Mouse (Mus musculus) CH12.LX (cell line): ENCODE data around the gene Fthl17f. TPM values are rescaled to one million over a fixed set of nuclear protein-coding genes. Genes with fewer than 3 reads are reported as not detected.

Experiments
- DNase-seq: peaks from one replicate; pipeline ENCODE4 v3.0.0-alpha.2; 2013; ENCODE audit errors: extremely low read depth
- H3K27ac ChIP-seq: 2 replicates; pipeline ENCODE4 v1.5.1; 2012; ENCODE audit warnings: low read depth, mild to moderate bottlenecking, control low read depth, moderate library complexity; ENCODE audit not compliant: insufficient read depth
- H3K27me3 ChIP-seq: replicated peaks from 2 replicates; pipeline ENCODE3; 2012; ENCODE audit warnings: inconsistent platforms
- H3K36me3 ChIP-seq, 2 experiments: replicated peaks in 1 of 2; 2 replicates each; pipeline versions ENCODE3 to v1.6.1; 2012; ENCODE audit warnings: inconsistent platforms in 1 of 2, low read length in 1 of 2, mild to moderate bottlenecking in 1 of 2, mixed read lengths in 1 of 2, moderate library complexity in 1 of 2; ENCODE audit not compliant: control insufficient read depth in 1 of 2, insufficient read depth in 1 of 2
- H3K4me1 ChIP-seq, 2 experiments: 2 replicates each; pipeline ENCODE4 v1.6.1; 2012; ENCODE audit warnings: inconsistent platforms in 1 of 2, moderate library complexity in 1 of 2; ENCODE audit not compliant: insufficient read depth in 2 of 2, control insufficient read depth in 1 of 2
- H3K4me2 ChIP-seq: 2 replicates; pipeline ENCODE4 v1.6.1; 2012; ENCODE audit warnings: low read depth, mild to moderate bottlenecking, control low read depth; ENCODE audit not compliant: poor library complexity, insufficient read depth, severe bottlenecking
- H3K4me3 ChIP-seq, 3 experiments: fragments of 150-350 bp in 1 of 3; sonication (generic) in 1 of 3; replicated peaks in 1 of 3; 2 replicates each; pipeline versions ENCODE3 to v1.5.1; 2011 to 2012; ENCODE audit warnings: low read depth in 2 of 3, low read length in 2 of 3, mild to moderate bottlenecking in 2 of 3, moderate library complexity in 2 of 3, control low read depth in 1 of 3, improper control_type of control experiment in 1 of 3, inconsistent platforms in 1 of 3, mixed read lengths in 1 of 3; ENCODE audit not compliant: poor library complexity in 1 of 3
- H3K79me2 ChIP-seq: replicated peaks from 2 replicates; pipeline ENCODE4 v1.6.1; 2012; ENCODE audit warnings: mild to moderate bottlenecking, moderate library complexity; ENCODE audit not compliant: control insufficient read depth, poor library complexity, insufficient read depth, severe bottlenecking; ENCODE audit errors: extremely low read depth
- H3K9ac ChIP-seq: 2 replicates; pipeline ENCODE4 v1.6.1; 2012; ENCODE audit warnings: low read depth, mild to moderate bottlenecking, control low read depth, moderate library complexity; ENCODE audit not compliant: insufficient read depth
- H3K9me3 ChIP-seq: replicated peaks from 2 replicates; pipeline ENCODE3; 2012; ENCODE audit warnings: low read length, inconsistent platforms, mixed read lengths
- CHD2 ChIP-seq: IDR thresholded peaks from 2 replicates; pipeline ENCODE4 v1.6.1; 2011; ENCODE audit warnings: low read length, improper control_type of control experiment
- E2F4 ChIP-seq: IDR thresholded peaks from 2 replicates; pipeline ENCODE4 v1.6.1; 2011; ENCODE audit warnings: low read depth, low read length, improper control_type of control experiment; ENCODE audit not compliant: insufficient replicate concordance
- EP300 ChIP-seq: IDR thresholded peaks from 2 replicates; pipeline ENCODE4 v1.6.1; 2011; ENCODE audit warnings: low read length, improper control_type of control experiment
- IRF4 ChIP-seq: IDR thresholded peaks from 2 replicates; pipeline ENCODE4 v1.6.1; 2014; ENCODE audit warnings: low read depth, mild to moderate bottlenecking, inconsistent platforms, low read length, improper control_type of control experiment
- JUN ChIP-seq: IDR thresholded peaks from 2 replicates; pipeline ENCODE4 v1.6.1; 2011; ENCODE audit warnings: low read depth, mild to moderate bottlenecking, low read length, improper control_type of control experiment, moderate library complexity; ENCODE audit not compliant: insufficient read depth
- JUND ChIP-seq: conservative IDR thresholded peaks from 2 replicates; pipeline ENCODE4 v1.6.1; 2011; ENCODE audit warnings: low read depth, low read length, improper control_type of control experiment
- MAFK ChIP-seq: IDR thresholded peaks from 2 replicates; pipeline ENCODE4 v1.6.1; 2011; ENCODE audit warnings: low read length, improper control_type of control experiment; ENCODE audit not compliant: insufficient replicate concordance
- MAZ ChIP-seq: IDR thresholded peaks from 2 replicates; pipeline ENCODE4 v1.6.1; 2012; ENCODE audit warnings: low read depth, mild to moderate bottlenecking, inconsistent platforms, low read length, improper control_type of control experiment, moderate library complexity
- MEF2A ChIP-seq: IDR thresholded peaks from 2 replicates; pipeline ENCODE4 v1.6.1; 2014; ENCODE audit warnings: low read depth, mild to moderate bottlenecking, inconsistent platforms, low read length, improper control_type of control experiment, borderline replicate concordance
- MYC ChIP-seq: IDR thresholded peaks from 2 replicates; pipeline ENCODE4 v1.6.1; 2011; ENCODE audit warnings: low read depth, mild to moderate bottlenecking, improper control_type of control experiment, low read length
- NRF1 ChIP-seq: IDR thresholded peaks from 2 replicates; pipeline ENCODE4 v1.6.1; 2014; ENCODE audit warnings: low read depth, mild to moderate bottlenecking, inconsistent platforms, low read length, improper control_type of control experiment, moderate library complexity
- POLR2AphosphoS2 ChIP-seq: IDR thresholded peaks from 2 replicates; pipeline ENCODE4 v1.6.1; 2011; ENCODE audit warnings: low read depth, low read length, improper control_type of control experiment
- RAD21 ChIP-seq: IDR thresholded peaks from 2 replicates; pipeline ENCODE4 v1.6.1; 2011; ENCODE audit warnings: low read depth, mild to moderate bottlenecking, low read length, improper control_type of control experiment, moderate library complexity
- RCOR1 ChIP-seq: conservative IDR thresholded peaks from 2 replicates; pipeline ENCODE4 v1.6.1; 2012; ENCODE audit warnings: low read depth, mild to moderate bottlenecking, inconsistent platforms, low read length, improper control_type of control experiment
- TCF12 ChIP-seq: IDR thresholded peaks from 2 replicates; pipeline ENCODE4 v1.6.1; 2014; ENCODE audit warnings: low read depth, mild to moderate bottlenecking, inconsistent platforms, low read length, improper control_type of control experiment
- USF2 ChIP-seq: conservative IDR thresholded peaks from 2 replicates; pipeline ENCODE4 v1.6.1; 2011; ENCODE audit warnings: low read depth, low read length, improper control_type of control experiment
- ZKSCAN1 ChIP-seq: IDR thresholded peaks from 2 replicates; pipeline ENCODE4 v1.6.1; 2012; ENCODE audit warnings: low read depth, inconsistent platforms, low read length, improper control_type of control experiment, borderline replicate concordance
- ZNF384 ChIP-seq: IDR thresholded peaks from 2 replicates; pipeline ENCODE4 v1.6.1; 2012; ENCODE audit warnings: low read depth, low read length, improper control_type of control experiment, inconsistent platforms
- dilution Hi-C: fragments of 300-500 bp; cut with MboI; formaldehyde crosslinking; loops from 2 replicates; pipeline ENCODE4 v1.14.3; 2020; ENCODE audit warnings: low sequenced_read_pairs; ENCODE audit not compliant: extremely low pct_unique_long_range_greater_than_20kb, extremely low pct_ligation_motif_present
- in situ Hi-C: fragments of 300-500 bp; cut with MboI; formaldehyde crosslinking; loops from 3 replicates; pipeline ENCODE4 v1.14.3; 2019; ENCODE audit warnings: low sequenced_read_pairs, low pct_ligation_motif_present, low pct_unique_long_range_greater_than_20kb, mixed read lengths
- polyA plus RNA-seq: library from polyadenylated mRNA; unstranded; fragments of >175 nt; gene quantifications from 2 replicates; pipeline ENCODE4 v1.2.1, GENCODE M21; 2012; ENCODE audit warnings: low read depth; ENCODE audit not compliant: insufficient read length
- total RNA-seq, 2 experiments: library from RNA; depleted of rRNA; stranded (reverse); fragments of 300-350 nt in 1 of 2; fragments of >200 nt in 1 of 2; gene quantifications; 2 replicates each; pipeline ENCODE4 v1.2.3; 2012 to 2014

Gene Fthl17f
- total and polyA plus RNA-seq, 3 experiments = not detected

DNA sequence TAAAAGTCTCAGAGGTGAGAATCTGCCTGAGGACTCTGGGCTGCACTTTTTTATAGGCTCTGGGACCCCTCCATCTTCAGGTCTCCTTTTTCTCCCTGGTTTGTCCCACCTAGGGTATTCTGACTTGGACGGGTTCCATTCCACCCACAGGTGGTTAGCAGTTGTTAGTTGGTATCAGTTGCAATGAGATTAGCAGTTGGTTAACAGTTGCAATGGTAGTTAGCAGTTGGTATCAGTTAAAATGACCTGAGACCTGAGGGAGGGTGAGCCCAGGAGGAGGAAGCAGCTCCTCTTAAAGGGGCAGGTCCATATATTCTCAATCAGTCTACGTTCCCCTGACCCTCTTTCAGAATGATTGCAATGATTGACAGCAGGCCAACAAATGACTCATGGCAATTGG, 47.6 kb downstream of the Fthl17f start:
- H3K36me3 ChIP-seq = no peaks in the 10 kb centered on the region
- H3K9me3 ChIP-seq = no peaks in the 10 kb centered on the region
- H3K9ac ChIP-seq = no peak overlapping the region
- H3K4me3 ChIP-seq = no peak overlapping the region
- H3K27ac ChIP-seq = no peak overlapping the region
- peak overlapping the region; percentile 9; the same call in 1 of the 2 replicates for H3K4me2 ChIP-seq
- dilution Hi-C loops (no loop called here), in situ Hi-C loops (no loop called here)
- no peak for DNase-seq
- no peaks in the 10 kb centered on the region for H3K27me3 ChIP-seq
- no peak for TF ChIP-seq CHD2
- no peak for TF ChIP-seq TCF12
- no peak for TF ChIP-seq JUN
- no peak for TF ChIP-seq JUND
- no peak for TF ChIP-seq POLR2AphosphoS2
- TF ChIP-seq MEF2A = no peak
- TF ChIP-seq USF2 = no peak
- no peak for TF ChIP-seq MYC
- TF ChIP-seq RCOR1 = no peak
- TF ChIP-seq NRF1 = no peak
- TF ChIP-seq MAZ = no peak
- TF ChIP-seq MAFK = no peak
- TF ChIP-seq E2F4 = no peak
- no peak for TF ChIP-seq ZNF384
- TF ChIP-seq IRF4 = no peak
- TF ChIP-seq RAD21 = no peak
- no peak for TF ChIP-seq ZKSCAN1
- no peak for TF ChIP-seq EP300
- no peaks in the 10 kb centered on the region for H3K79me2 ChIP-seq
- H3K4me1 ChIP-seq = no peaks in the 10 kb centered on the region

Other genes starting within 250 kb of the Fthl17f start
- gene Gm6592, start 219.0 kb upstream of the Fthl17f start, total RNA-seq (2012; rRNA removed) = not detected in 2 replicates
- not detected in 2 replicates for gene Gm6592, start 219.0 kb upstream of the Fthl17f start, total RNA-seq (2014; rRNA removed)
- gene Gm6592, start 219.0 kb upstream of the Fthl17f start, polyA plus RNA-seq = not detected in 2 replicates
- 0.38 and 0.51 TPM in 2 replicates for gene Gm5751, start 188.8 kb upstream of the Fthl17f start, total RNA-seq (2012; rRNA removed)
- not detected in 2 replicates for gene Gm5751, start 188.8 kb upstream of the Fthl17f start, total RNA-seq (2014; rRNA removed)
- gene Gm5751, start 188.8 kb upstream of the Fthl17f start, polyA plus RNA-seq = 0.59 TPM in 1 of 2 replicates, not detected in the other
- gene B630019K06Rik, start 170.6 kb upstream of the Fthl17f start, total RNA-seq (2012; rRNA removed) = not detected in 2 replicates
- gene B630019K06Rik, start 170.6 kb upstream of the Fthl17f start, total RNA-seq (2014; rRNA removed) = 0.08 TPM in 1 of 2 replicates, not detected in the other
- gene B630019K06Rik, start 170.6 kb upstream of the Fthl17f start, polyA plus RNA-seq = 0.11 TPM in 1 of 2 replicates, not detected in the other
- gene Fthl17b, start 100.0 kb upstream of the Fthl17f start, total RNA-seq (2012; rRNA removed) = not detected in 2 replicates
- gene Fthl17b, start 100.0 kb upstream of the Fthl17f start, total RNA-seq (2014; rRNA removed) = not detected in 2 replicates
- not detected in 2 replicates for gene Fthl17b, start 100.0 kb upstream of the Fthl17f start, polyA plus RNA-seq
- gene Fthl17c, start 86.5 kb upstream of the Fthl17f start, total RNA-seq (2012; rRNA removed) = not detected in 2 replicates
- not detected in 2 replicates for gene Fthl17c, start 86.5 kb upstream of the Fthl17f start, total RNA-seq (2014; rRNA removed)
- not detected in 2 replicates for gene Fthl17c, start 86.5 kb upstream of the Fthl17f start, polyA plus RNA-seq
- gene Fthl17d, start 76.3 kb upstream of the Fthl17f start, total RNA-seq (2012; rRNA removed) = 0.21 TPM in 1 of 2 replicates, not detected in the other
- gene Fthl17d, start 76.3 kb upstream of the Fthl17f start, total RNA-seq (2014; rRNA removed) = not detected in 2 replicates
- not detected in 2 replicates for gene Fthl17d, start 76.3 kb upstream of the Fthl17f start, polyA plus RNA-seq
- not detected in 2 replicates for gene Fthl17e, start 29.5 kb upstream of the Fthl17f start, total RNA-seq (2012; rRNA removed)
- not detected in 2 replicates for gene Fthl17e, start 29.5 kb upstream of the Fthl17f start, total RNA-seq (2014; rRNA removed)
- gene Fthl17e, start 29.5 kb upstream of the Fthl17f start, polyA plus RNA-seq = not detected in 2 replicates
- gene 4930402K13Rik, start 41.5 kb downstream of the Fthl17f start, total RNA-seq (2012; rRNA removed) = not detected in 2 replicates
- not detected in 2 replicates for gene 4930402K13Rik, start 41.5 kb downstream of the Fthl17f start, total RNA-seq (2014; rRNA removed)
- gene 4930402K13Rik, start 41.5 kb downstream of the Fthl17f start, polyA plus RNA-seq = not detected in 2 replicates
- gene Lancl3, start 136.9 kb downstream of the Fthl17f start, total RNA-seq (2012; rRNA removed) = not detected in 2 replicates
- not detected in 2 replicates for gene Lancl3, start 136.9 kb downstream of the Fthl17f start, total RNA-seq (2014; rRNA removed)
- 0.07 TPM in 1 of 2 replicates, not detected in the other for gene Lancl3, start 136.9 kb downstream of the Fthl17f start, polyA plus RNA-seq
- not detected in 2 replicates for gene Gm14862, start 193.9 kb downstream of the Fthl17f start, total RNA-seq (2012; rRNA removed)
- not detected in 2 replicates for gene Gm14862, start 193.9 kb downstream of the Fthl17f start, total RNA-seq (2014; rRNA removed)
- gene Gm14862, start 193.9 kb downstream of the Fthl17f start, polyA plus RNA-seq = not detected in 2 replicates
- gene Xk, start 209.7 kb downstream of the Fthl17f start, total RNA-seq (2012; rRNA removed) = 0.68 and 0.88 TPM in 2 replicates
- 0.05 and 0.08 TPM in 2 replicates for gene Xk, start 209.7 kb downstream of the Fthl17f start, total RNA-seq (2014; rRNA removed)
- gene Xk, start 209.7 kb downstream of the Fthl17f start, polyA plus RNA-seq = 0.35 and 0.44 TPM in 2 replicates
- 0.50 TPM in 1 of 2 replicates, not detected in the other for gene H2al1m, start 220.7 kb downstream of the Fthl17f start, total RNA-seq (2012; rRNA removed)
- gene H2al1m, start 220.7 kb downstream of the Fthl17f start, total RNA-seq (2014; rRNA removed) = not detected in 2 replicates
- not detected in 2 replicates for gene H2al1m, start 220.7 kb downstream of the Fthl17f start, polyA plus RNA-seq